Mouse (Mus musculus): ENCODE results near the gene Tarsl2. TPM values are rescaled to one million over a fixed set of nuclear protein-coding genes. Genes with fewer than 3 reads are reported as not detected.
A peak's percentile ranks its signal among the peaks of the same experiment; 100 is the strongest.

Gene Tarsl2
- total RNA-seq, 2 experiments from 2014 or later: 33.9 to 34.3 TPM

DNA sequence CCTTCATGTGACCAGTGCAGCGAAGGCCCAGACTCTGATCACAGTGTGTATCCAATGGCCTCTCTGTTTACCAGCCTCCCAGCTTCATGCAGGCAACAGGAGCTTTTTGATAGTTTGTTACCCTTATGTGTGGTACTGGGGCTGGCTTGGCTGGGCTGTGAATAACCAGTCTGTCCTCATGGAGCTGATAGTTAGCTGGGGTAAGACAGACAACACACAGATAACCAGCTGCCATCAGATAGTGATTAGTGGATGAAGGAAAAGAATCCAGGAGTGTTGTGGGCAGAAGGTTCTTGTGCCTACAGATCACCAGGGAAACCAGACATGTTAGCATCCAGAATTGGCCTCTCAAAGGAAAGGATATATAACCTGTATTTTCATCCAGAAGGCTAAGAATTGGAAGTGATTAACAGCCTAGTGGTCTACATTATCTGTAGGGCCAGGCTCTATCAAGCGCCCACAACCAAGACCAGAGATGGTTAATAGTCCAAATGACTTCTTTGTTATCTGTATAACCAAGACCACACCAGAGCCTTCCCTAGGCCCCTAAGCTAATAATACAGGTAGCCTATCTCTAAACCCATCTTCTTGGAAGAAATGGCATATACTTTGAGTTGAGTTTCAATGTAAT is 12.9 kb downstream of the Tarsl2 start:
- no peak for DNase-seq

DNA sequence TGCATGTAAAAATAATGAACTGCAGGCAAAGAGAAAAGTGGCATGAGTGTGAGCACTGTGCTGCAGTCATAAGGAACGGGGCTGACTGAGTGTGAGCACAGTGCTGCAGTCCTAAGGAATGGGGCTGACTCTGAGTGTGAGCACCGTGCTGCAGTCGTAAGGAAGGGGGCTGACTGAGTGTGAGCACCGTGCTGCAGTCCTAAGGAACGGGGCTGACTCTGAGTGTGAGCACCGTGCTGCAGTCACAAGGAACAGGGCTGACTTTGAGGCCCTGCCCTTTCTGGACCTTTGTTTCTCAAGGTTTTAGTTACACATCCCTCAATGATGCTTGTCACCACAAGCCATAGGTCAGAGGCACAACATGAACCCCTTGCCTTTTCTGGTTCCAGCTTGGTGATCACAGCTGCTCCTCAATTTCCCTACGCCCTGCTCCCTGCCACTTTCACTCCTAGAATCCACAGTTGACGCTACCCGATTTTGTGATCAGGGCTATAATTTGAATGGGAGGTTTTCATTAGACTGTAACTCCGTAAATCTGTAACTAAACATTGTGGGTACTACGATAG is 18.6 kb downstream of the Tarsl2 start:
- DNase-seq: no peak

DNA sequence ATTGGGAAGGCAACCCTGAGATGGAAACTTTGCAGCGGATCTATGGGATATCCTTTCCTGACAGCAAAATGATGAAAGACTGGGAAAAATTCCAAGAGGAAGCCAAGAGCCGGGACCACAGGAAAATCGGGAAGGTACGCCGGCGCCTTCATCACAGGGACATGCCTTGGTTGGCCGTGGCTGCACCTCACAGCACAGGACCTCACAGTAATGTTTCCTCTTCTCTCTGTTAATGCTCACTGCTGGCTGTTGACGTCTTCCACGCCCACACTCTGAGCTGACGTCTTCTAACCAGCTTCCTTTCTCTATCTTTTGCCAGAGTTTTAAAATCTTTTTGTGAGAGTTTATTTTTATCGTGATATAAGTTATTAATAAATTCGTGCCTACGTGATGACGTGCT is 19.2 kb downstream of the Tarsl2 start:
- DNase-seq: no peak

DNA sequence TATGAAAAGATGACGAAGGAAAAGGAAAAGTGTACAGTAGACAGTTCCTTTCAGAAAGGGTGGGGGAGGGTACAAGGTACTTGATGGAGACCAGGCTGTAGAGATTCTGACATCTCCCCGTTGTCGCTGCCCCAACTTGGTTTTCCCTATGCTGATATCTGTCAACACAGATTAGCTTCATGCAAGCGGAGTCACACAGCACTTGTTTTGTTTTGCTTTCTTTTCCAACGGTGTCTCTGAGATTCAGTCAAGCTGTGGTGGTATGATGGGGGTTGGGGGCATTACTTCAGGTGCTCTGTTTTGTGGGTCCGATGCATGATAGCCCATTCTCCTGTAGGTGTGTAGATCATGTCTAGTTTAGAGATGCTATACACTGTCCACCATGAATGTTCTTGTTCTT is 22.8 kb downstream of the Tarsl2 start:
- no peak for DNase-seq

DNA sequence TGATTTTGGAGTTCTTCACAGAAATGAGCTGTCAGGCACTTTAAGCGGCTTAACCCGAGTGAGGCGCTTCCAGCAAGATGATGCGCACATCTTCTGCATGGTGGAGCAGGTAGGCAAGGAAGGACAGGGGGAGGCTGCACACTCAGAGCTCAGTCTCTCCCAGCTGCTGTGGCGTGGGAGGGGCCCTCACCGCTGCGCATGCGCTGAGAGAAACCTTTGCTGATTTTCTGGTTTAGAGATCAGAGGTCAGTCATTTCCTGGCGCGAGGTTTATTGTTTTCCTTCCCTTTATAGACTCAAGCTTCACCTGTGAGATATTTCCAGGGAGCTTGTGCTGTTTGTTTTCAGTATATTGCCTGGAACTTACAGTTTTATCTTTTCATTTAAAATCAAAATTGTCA is 33.4 kb downstream of the Tarsl2 start:
- no peak for DNase-seq

DNA sequence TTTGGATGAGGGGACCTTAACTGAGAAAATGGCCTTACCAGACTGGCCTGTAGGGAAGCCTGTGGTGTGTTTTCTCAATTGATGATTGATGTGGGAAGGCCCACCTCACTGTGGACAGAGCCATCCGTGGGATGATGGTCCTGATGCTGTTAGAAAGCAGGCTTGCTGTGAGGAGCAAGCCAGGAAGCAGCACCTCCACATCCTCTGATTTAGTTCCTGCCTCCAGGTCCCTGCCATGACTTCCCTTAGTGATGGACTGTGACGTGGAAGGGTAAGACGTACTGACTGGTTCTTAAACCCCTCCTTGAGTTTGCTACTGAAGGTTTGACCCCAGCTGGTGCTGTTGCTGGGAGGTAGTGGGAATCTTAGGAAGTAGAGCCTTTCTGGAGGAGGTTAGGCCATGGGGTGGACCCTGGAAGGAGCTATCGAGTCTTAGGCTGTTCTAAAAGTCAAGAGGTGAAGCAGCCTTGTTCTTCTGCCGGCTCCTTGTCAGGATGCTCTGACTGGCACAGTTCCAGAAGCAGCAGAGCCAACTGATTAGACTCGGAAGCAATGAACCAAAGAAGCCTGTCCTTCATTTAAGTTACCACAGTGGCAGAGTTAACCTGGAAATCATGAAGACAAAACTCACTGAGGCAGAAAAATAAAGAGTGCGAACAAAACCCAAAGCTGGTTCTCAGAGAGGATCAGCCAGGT is 34.4 kb downstream of the Tarsl2 start:
- no peak for DNase-seq

DNA sequence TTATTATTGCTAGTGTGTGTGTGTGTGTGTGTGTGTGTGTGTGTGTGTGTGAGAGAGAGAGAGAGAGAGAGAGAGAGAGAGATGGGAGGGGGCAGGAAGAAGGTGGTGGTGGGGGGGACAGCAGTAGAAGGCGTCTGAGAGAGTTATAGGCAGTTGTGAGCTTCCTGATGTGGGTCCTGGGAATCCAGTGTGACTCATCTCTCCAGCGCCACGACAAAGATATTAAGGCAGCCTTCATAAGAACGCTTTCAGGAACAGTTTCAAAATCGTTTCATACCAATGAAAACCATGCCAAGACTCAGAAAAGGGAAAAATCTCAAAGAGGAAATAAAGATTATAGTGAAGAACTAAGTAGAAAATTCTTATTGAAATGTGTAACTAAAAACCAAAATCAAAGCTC is 36.5 kb downstream of the Tarsl2 start:
- DNase-seq: no peak

DNA sequence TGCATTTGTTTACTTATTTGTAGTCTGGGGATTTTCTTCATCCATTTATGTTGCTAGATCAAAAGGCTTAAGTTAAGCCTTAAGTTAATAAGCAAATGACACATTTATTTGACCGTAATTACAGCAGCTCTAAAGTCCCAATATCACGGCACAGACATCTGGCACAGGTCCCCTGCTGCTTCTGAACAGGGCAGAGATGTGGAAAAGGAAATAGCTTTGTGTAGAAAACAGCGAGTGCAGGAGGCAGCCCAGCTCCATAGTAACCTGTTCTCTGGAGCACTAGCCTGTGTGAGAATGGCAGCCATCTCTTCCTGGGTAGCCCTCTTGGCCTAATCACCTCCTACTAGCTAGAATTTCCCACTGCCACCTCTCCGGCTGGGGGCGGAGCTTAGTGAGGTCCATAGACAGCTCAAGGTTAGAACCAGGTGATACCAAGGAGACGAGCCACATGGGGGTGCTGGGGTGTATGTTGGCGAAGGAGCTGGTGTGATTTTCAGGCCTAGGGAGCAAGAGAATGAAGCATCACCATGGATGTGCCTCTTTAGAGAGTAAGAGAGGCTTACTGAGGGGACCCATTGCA is 39.6 kb downstream of the Tarsl2 start:
- no peak for DNase-seq

DNA sequence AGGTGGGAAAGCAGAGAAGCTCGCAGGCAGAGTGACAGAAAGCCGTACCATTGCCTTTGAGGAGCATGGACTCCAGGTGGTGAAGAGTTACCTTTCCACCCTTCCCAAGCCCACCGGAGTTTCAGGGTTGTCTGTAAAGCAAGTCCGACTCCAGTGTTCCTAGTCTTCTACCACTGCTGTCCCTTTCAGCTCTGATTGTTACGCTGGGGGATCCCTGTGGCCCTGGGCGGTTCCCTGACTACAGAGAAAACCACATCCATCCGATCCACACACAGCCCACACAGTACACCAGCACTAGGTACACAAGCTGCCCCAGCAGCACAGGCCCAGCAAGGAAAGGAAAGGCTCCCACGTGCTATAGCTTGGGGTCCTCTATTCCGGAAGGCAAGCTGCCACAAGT is 42.0 kb downstream of the Tarsl2 start:
- DNase-seq: no peak

DNA sequence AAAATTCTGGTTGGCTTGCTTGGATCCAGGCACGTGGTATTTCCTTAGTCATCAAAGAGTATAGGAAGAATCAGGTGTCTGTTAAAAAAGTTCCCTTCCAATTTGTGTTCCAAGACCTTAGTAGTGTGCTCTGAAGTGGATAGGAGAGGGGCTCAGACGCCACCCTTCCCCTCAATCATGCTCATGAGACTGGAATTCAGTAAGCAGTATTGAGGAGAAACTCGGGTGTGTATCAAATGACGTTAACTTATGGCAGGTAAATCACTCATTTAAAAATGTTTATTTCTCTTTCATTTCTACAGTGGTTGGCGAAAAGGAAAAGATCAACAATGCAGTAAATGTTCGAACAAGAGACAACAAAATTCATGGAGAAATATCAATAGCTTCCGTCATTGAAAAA is 46.2 kb downstream of the Tarsl2 start, which contains the start of gene Tm2d3:
TSS of gene Tm2d3 (plus strand) at position 301 of the 400 bp plus-strand sequence.
- DNase-seq: no peak

DNA sequence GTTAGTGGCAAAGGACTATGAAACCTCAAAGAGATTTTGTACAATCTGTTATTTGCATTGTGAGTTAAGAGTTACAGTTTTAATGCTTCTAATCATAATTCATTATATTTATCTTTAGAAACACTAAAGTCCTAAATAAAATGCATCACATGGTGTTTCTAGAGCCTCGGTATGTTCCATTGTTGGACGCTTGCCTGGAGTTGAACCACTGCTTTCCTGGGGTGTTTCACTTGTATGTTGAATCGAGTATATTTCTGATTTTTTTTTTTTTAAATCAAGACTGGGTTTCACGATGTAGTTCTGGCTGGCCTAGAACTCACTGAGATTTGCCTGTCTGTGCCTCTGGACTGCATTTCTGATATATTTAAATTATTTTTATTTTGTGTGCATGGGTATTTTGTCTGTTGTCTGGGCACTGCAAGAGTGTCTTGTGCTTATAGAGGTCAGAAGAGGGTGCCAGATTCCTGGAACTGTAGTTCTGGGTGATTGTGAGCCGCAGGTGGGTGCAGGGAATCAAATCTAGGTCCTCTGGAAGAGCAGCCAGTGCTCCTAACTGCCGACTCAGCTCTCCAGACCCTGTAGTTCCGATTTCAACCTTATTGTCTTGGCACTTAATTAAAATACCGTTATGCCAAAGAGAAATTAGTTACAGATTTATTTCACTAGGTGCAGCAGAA is 47.4 kb downstream of the Tarsl2 start:
- no peak for DNase-seq

DNA sequence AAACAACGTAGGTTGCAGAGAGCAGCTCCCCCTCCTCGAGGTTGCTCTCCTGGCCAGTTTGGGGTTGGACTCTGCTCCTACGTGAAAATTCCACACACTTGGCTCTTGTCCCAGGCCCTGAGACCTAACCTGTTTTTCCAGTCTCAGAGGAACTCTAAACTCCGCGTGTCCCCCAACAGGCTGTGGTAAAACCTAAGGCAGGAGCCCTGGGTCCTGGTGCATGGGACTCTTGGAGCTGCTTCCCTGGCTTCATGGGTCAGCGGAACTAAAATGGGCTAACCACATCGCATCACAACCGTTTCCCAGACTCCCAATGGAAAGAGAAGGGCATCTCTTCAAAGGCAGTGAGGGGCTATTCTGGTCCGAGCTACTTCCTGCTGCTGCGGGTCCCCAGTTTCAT is 48.2 kb downstream of the Tarsl2 start:
- DNase-seq: no peak

DNA sequence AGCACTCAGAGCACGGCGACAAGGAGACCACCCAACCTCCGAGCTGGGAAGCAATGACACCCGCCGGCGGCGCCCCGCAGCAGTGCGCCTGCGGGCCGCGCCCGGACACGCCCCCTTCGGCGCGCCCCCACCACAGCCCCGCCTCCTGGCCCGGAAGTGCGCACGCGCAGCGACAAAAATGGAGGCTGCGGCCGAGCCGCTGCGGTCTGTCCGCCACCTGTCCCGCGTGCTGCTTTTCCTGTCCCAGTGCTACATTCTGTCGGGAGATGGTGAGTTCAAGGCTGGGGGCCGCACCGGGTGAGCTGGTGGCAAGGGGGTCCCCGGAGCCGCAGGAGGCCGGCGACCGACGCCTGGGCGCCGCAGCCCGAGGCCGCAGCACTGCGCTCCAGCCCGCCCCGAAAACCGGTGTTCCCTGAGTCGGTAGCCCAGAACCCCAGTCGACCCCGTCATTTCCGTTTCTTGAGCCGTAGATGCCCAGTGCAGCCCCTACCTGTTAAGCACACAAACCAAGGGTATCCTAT is 48.7 kb downstream of the Tarsl2 start:
- peak; percentile 87 for DNase-seq

DNA sequence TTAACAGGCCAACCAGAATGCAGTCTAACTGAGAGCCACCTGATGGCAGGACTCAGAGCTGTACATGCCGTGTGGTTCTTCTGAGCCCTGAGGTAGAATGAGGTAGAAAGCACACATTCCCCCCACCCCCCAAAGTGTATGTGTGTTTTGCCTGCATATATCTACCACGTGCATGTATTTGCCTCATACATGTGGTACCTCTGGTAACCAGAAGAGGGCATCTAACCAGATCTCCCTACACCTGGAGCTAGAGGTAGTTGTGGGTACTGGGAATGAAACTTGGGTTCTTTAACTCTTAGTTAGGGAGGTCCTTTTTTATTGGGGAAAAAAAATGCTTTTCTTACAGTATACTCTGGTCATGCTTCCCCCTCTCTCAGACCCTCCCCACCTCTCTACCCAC is 51.8 kb downstream of the Tarsl2 start:
- DNase-seq: no peak

DNA sequence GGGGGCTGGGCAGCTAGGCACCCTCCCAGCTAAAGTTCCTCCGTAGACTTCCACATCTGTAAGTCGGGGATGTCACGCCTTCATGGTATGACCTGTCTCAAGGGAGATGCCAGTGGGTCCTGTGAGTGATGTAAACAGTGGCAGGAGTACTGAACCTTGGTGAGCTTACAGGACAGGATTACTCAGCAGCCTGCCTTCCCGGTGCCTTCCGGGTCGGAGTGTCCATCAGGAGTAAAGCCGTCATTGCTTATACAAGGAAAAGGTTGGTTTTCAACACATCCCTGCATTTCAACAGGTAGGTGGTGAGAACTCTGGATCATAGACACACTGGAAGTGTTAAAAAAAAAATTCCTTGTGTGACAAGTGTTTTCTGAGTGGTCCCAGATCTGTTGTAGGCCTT is 57.4 kb downstream of the Tarsl2 start:
- DNase-seq: no peak

DNA sequence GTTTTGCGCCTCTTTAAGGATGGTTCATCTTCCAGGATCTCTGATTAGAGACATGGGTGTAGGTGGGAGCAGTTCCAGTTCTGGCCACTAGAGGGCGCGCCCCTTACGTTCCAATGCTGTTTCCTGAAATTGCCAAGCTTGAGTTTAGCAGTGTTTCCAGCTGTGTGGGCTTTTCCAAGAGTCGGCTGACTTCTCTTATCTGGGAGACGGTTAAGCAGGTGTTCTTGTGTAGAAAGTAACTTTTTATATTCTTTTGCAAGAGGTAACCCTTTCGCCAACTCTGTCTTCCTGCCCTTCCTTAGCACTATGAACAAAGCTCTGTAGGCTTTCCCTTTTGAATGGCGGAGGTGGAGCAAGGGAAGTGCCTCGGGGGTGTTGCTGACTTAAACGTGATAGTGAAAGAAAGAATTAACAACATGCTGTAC is 60.1 kb downstream of the Tarsl2 start:
- peak; percentile 66 to 74 for DNase-seq

DNA sequence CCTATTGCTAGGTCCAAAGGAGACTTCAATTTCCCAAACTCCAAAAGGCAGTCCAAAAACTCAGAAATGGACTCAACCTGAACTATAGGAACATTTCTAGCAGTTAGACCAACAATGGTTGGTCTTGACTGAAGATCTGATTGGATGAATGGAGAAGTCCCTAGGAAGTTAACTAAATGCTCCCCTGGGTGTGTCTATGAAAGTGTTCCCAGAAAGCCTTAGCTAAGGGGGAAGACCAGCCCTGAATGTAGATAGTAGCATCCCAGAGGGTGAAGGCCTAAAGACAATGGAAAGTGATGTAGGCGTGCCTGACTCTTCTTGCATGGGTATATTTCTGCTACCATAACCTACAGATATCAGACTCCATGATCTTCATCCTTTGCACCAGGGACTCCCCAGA is 63.8 kb downstream of the Tarsl2 start:
- DNase-seq: no peak

DNA sequence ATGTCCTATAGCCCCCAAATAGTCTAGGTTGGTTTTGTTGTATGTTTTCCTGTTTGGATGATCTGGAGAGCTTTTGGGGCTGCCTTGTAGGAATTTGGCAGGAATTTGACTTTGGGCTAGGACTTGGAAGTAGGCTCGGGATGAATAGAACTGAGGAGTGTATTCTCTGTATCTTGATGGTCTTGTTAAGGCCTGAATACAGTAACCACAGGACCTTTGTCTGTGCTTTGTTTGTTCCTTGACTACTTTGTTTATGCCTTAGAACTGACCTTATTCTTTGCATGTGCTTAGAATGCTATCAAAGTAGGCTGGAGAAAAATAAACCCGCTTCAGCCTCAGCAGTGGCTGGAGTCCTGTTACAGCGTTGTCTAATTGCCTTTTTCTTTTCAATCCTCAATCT is 65.6 kb downstream of the Tarsl2 start:
- no peak for DNase-seq

DNA sequence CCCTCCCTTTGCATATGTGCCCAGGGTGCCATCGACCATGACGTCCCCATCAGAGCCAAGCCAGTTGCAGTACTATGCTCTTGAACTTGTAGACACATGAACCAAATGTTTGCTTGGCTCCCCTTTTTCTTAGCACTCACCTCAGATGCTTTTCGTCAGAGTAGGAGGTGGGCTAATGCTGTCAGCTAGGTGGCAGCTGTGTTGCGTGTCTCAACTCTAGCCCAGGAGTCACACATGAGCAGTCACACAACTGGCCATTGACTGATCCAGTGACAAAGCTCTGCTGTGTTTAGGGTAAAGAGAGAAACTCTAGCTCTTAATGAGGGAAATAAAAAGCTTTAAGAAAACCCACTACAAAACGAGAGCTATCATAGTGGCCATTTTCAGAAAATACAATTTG is 69.1 kb downstream of the Tarsl2 start:
- DNase-seq: no peak

DNA sequence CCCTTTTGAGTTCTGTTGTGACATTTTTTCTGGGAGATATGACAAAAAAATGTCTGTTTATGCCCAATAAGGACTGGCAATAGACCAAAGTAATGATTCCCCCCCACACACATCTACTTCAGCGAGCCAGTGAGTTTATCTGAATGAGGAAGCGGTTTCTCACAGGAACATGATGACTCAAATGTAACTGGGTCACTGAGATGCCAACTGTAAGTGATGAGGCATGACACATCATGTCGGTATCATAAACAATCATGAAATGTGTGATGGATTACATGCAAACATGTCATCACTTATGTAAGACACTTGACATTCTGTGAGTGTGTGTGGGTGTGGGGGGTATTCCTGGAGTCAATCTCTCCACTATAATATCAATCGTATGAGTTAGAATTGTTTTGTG is 69.6 kb downstream of the Tarsl2 start:
- no peak for DNase-seq

DNA sequence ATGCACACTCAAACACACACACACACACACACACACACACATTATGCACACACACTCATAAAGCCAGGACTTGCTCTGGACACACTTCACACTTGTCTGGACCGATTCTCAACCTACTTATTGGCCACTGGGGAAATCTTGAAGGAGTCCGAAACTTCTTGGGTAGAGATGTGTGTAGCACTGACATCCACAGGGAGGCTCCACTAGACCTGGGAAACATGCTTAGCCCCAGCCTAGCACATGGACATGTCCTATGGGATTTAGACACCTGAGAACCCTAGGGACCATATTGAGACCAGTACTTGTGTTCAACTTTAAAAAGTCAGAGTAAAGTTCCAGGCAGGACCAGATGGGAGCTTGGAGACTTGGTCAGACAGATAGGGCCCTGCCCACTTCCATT is 89.3 kb downstream of the Tarsl2 start:
- DNase-seq: no peak

DNA sequence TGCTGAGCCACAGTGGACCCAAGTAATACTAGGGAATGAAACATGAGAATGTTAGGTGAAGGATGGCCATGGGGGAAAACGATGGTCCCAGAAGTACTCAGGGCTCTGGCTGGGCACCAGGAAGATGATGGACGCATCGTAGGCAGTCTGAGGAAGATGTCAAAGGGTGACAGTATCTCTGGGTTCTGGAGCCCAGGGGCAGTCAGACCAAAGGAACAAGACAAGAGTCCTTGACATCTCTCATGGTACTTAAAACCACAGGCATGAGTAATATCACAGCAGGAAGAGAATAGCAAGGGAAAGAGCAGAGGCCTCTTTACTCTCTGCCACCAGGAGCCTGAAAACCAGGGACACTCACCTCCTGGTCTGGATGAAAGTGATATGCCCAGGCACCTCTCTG is 90.6 kb downstream of the Tarsl2 start:
- no peak for DNase-seq
